Mouse (Mus musculus) E14TG2a.4 (cell line): ENCODE measurements around the gene Mettl11b.

Experiments
- CTCF ChIP-seq: conservative IDR thresholded peaks from 2 replicates; pipeline ENCODE4 v1.5.1; 2014; ENCODE audit warnings: low read length
- NANOG ChIP-seq: IDR thresholded peaks from 2 replicates; pipeline ENCODE4 v1.6.1; 2014; ENCODE audit warnings: borderline replicate concordance, low read length, mixed read lengths
- POU5F1 ChIP-seq: IDR thresholded peaks from 2 replicates; pipeline ENCODE4 v1.6.1; 2014; ENCODE audit warnings: low read length, borderline replicate concordance

DNA sequence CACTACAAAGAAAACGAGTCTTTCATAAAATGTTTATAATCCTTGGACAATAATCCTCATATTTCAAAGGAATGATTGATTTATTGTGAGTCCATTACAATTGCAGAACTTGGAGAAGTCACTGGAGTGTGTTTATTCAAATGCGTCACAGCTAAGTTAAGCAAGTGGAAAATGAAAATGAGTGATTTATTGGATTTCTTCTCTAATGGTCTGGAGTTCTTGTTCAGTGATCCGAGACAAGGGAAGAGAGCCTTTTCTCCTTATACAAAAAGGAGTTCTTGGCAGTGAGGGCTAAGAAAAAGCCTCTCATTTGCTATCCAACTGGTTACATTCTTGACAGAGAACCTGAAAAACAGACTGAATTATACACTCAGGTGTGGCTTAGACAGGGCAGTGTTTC is 42.9 kb downstream of the Mettl11b start:
- TF ChIP-seq CTCF (no peak), POU5F1 (no peak), NANOG (no peak)
